Mouse (Mus musculus) forebrain, embryonic 11.5 days (tissue): ENCODE measurements around the gene Neurl4. TPM values are rescaled to one million over a fixed set of nuclear protein-coding genes. Genes with fewer than 3 reads are reported as not detected.

Experiments used
- ATAC-seq: fragments of 200-750 bp; cut with Nextera tagmentation; replicated peaks from 2 replicates; pipeline ENCODE4 v1.8.0; 2017; ENCODE audit warnings: moderate TSS enrichment; ENCODE audit not compliant: low FRiP score
- DNase-seq: peaks from one replicate; pipeline ENCODE4 v3.0.0-alpha.2; 2017; ENCODE audit warnings: low spot score
- H3K27ac ChIP-seq: fragments of 300-500 bp; sonication (generic); 2 replicates; pipeline ENCODE4 v1.5.1; 2014; ENCODE audit warnings: low read depth, low read length
- H3K27me3 ChIP-seq: fragments of 300-500 bp; sonication (generic); 2 replicates; pipeline ENCODE4 v1.6.1; 2014; ENCODE audit warnings: mild to moderate bottlenecking, low read length, mixed read lengths; ENCODE audit not compliant: control insufficient read depth, insufficient read depth
- H3K36me3 ChIP-seq: fragments of 300-500 bp; sonication (generic); 2 replicates; pipeline ENCODE4 v1.6.1; 2014; ENCODE audit warnings: mild to moderate bottlenecking, low read length, moderate library complexity, mixed read lengths; ENCODE audit not compliant: control insufficient read depth, insufficient read depth
- H3K4me1 ChIP-seq: fragments of 300-500 bp; sonication (generic); replicated peaks from 2 replicates; pipeline ENCODE4 v1.6.1; 2014; ENCODE audit warnings: low read length, mixed read lengths; ENCODE audit not compliant: control insufficient read depth, insufficient read depth
- H3K4me2 ChIP-seq: fragments of 300-500 bp; sonication (generic); 2 replicates; pipeline ENCODE4 v1.6.1; 2014; ENCODE audit warnings: low read depth, mild to moderate bottlenecking, low read length, moderate library complexity, mixed read lengths; ENCODE audit not compliant: severe bottlenecking
- H3K4me3 ChIP-seq: fragments of 300-500 bp; sonication (generic); 2 replicates; pipeline ENCODE4 v1.5.1; 2014; ENCODE audit warnings: low read depth, low read length
- H3K9ac ChIP-seq: fragments of 300-500 bp; sonication (generic); 2 replicates; pipeline ENCODE4 v1.6.1; 2014; ENCODE audit warnings: low read length
- H3K9me3 ChIP-seq: fragments of 300-500 bp; sonication (generic); 2 replicates; pipeline ENCODE4 v1.6.1; 2016; ENCODE audit warnings: low read length, mixed read lengths; ENCODE audit not compliant: control insufficient read depth
- WGBS: fragments of 180-500 bp; shearing (Covaris S2); extraction: QIAGEN DNeasy Blood & Tissue Kit; methylation state at CpG from one replicate; pipeline ENCODE4 v1.1.7; 2014; 5-methylcytosine and 5-hydroxymethylcytosine counted together
- polyA plus RNA-seq: library from polyadenylated mRNA; unstranded; fragments of >200 nt; fragmentation: Nextera tagmentation; extraction: Ambion mirVana; gene quantifications from 2 replicates; pipeline ENCODE4 v1.2.1, GENCODE M21; 2014

Neurl4 gene
- polyA plus RNA-seq, 1 experiment from 2014 or later: 23.0 TPM

DNA sequence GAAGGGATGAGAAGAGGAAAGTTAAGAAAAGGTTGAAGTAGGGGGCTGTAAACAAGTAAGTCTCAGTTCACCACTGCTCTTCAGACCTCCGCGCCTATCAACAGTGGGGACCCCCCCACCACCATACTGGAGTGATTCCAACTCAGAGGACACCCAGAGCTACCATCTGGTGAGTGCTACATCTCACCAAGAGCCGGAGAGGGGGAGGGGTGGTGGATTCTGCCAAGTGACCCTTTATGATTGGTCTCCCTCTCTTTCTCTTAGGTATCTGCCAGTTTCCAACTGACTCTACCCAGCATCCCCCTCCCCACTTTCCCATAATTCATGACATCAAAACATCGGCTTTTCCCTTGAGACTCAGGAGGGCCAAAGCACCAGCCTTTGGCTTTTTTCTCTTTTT lies 40.1 kb downstream of the Neurl4 start:
- Histone ChIP-seq H3K36me3 (no peaks in the 10 kb centered on the region), H3K4me1 (peaks cover 8% of the 10 kb centered on the region), H3K27ac (no peak overlapping the region), H3K9ac (no peak overlapping the region), H3K9me3 (no peaks in the 10 kb centered on the region), H3K27me3 (peaks cover 22% of the 10 kb centered on the region), H3K4me3 (no peak overlapping the region), H3K4me2 (no peak overlapping the region)
- WGBS: 85% methylated on average over 4 of the region's 4 CpGs
- ATAC-seq (no peak), DNase-seq (no peak)

DNA sequence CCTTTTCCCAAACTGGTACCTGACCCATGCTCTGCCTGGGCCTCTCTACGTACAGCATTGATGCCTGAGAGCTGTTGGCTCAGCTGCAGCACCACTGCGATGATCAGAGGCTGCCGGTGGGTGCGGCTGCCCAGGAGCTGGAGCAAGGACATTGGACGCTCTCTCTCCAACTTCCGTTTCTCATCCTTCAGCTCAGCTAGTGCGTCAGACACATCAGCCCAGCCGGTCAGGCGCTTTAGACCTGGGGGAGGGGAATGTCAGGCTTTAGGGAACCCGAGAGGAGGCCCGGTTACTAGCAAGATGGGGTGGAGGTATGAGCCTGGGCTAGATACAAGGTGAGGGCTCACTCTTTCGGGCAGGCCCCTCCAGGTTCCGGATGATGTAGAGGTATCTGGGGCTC lies 44.3 kb downstream of the Neurl4 start:
- Histone ChIP-seq H3K4me1 (peaks cover 11% of the 10 kb centered on the region; the same call in 1 of the 2 replicates), H3K9me3 (no peaks in the 10 kb centered on the region), H3K36me3 (no peaks in the 10 kb centered on the region), H3K27me3 (no peaks in the 10 kb centered on the region), H3K9ac (no peak overlapping the region), H3K4me3 (no peak overlapping the region), H3K27ac (no peak overlapping the region), H3K4me2 (no peak overlapping the region)
- DNase-seq (no peak), ATAC-seq (no peak)
- WGBS: 79% methylated on average over 13 of the region's 13 CpGs

DNA sequence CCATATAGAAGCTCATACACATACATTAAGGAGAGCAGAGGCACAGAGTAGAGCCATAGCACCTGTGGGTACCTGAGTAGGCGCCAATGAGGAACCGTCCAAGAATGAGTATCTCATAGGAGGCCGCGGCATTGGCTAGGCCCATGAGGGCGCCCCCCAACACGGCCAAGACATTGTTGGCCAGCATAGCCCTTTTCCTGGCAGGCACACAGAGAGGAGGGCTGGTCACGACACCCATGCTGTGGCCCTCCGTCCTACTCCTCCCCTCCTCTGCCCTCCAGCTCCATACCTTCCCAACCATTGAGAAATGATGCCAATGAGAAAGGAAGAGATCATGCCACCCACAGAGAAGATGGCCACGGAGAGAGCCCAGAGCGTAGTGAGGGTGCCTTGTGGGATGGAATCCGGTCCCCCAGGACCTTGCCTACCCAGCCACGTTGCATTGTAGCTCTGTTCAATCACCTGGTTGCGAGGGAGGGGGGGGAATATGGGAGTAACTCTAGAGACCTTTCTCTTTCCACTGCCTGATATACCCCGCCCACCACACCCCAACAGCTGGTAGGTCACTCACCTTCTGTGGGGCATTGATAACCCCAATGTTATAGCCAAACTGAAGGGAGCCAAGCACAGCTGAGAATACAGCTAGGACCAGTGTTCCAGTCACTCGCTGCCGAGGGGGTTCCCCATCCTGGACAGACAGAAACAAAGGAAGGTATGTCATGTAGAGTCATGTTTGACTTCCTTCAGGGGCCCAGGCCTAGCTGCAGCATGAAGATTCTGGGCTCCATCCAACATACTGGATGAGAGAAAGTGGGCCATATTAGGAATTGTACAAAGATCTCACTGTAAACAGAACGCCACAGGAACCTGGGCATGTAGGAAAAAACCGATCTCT lies 45.4 kb downstream of the Neurl4 start:
- no peak overlapping the region for H3K9ac ChIP-seq
- H3K4me2 ChIP-seq: peak overlapping the region; percentile 71; the same call in 1 of the 2 replicates
- ATAC-seq (no peak), DNase-seq (no peak)
- no peaks in the 10 kb centered on the region for H3K27me3 ChIP-seq
- H3K36me3 ChIP-seq: no peaks in the 10 kb centered on the region
- H3K4me3 ChIP-seq: peak overlapping the region; percentile 50; the same call in 1 of the 2 replicates
- H3K9me3 ChIP-seq: no peaks in the 10 kb centered on the region
- H3K4me1 ChIP-seq: peaks cover 11% of the 10 kb centered on the region; the same call in 1 of the 2 replicates
- 89% methylated on average over 18 of the region's 18 CpGs for WGBS
- H3K27ac ChIP-seq: no peak overlapping the region

- 2% methylated on average over 29 of the region's 29 CpGs for WGBS
- H3K36me3 ChIP-seq: no peaks in the 10 kb centered on the region
- H3K27ac ChIP-seq: peak overlapping the region; percentile 41
- ATAC-seq (peak; percentile 22), DNase-seq (peak; percentile 80)
- peak overlapping the region; percentile 80 for H3K9ac ChIP-seq
- H3K9me3 ChIP-seq: no peaks in the 10 kb centered on the region
- peak overlapping the region; percentile 71 for H3K4me2 ChIP-seq
- peak overlapping the region; percentile 50 for H3K4me3 ChIP-seq
- no peaks in the 10 kb centered on the region for H3K27me3 ChIP-seq
- H3K4me1 ChIP-seq: peaks cover 11% of the 10 kb centered on the region; the same call in 1 of the 2 replicates
Measured at GRCm38 (mm10) chr11:69947337-69948065, 46.6 kb downstream of the Neurl4 start.

- Histone ChIP-seq H3K9ac (peak within 1 kb of the TSS; percentile 80), H3K36me3 (no peaks in the 10 kb centered on the region), H3K9me3 (no peaks in the 10 kb centered on the region), H3K27me3 (no peaks in the 10 kb centered on the region), H3K4me3 (peak within 1 kb of the TSS; percentile 50), H3K27ac (peak within 1 kb of the TSS; percentile 86), H3K4me1 (peaks cover 11% of the 10 kb centered on the region; the same call in 1 of the 2 replicates), H3K4me2 (peak within 1 kb of the TSS; percentile 71)
- ATAC-seq: peak; percentile 96
- peak; percentile 99 for DNase-seq
- WGBS: under 1% methylated on average over 34 of the region's 34 CpGs
Measured at GRCm38 (mm10) chr11:69948066-69948762, 47.3 kb downstream of the Neurl4 start, which contains the start of gene Slc2a4. TSS of gene Slc2a4 (minus strand) at chr11:69948188.

DNA sequence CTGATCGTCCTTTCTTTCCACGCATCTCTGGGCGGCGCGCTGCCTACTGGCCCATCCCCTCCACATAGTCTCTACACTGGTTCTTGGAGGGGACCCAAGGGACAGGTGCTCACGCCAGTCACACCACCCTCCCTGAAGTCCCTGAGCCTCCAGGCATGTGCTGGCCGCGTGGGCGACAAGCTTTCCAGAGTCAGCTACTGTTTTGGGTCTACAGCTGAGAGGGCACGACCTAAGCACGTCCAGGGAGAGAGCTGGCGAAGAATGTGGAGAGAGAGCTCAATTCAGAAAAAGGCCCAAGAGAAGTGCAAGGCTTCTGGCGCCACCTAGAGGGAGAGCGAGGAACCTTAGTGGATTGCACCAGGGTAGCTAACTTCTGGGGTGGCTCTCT lies 47.9 kb downstream of the Neurl4 start:
- Histone ChIP-seq H3K4me1 (peaks cover 11% of the 10 kb centered on the region; the same call in 1 of the 2 replicates), H3K36me3 (no peaks in the 10 kb centered on the region), H3K27ac (peak overlapping the region; percentile 86), H3K9ac (peak overlapping the region; percentile 80), H3K4me2 (peak overlapping the region; percentile 71), H3K9me3 (no peaks in the 10 kb centered on the region), H3K27me3 (no peaks in the 10 kb centered on the region), H3K4me3 (peak overlapping the region; percentile 50)
- peak; percentile 68 for ATAC-seq
- WGBS: under 1% methylated on average over 14 of the region's 14 CpGs
- DNase-seq: peak; percentile 94

DNA sequence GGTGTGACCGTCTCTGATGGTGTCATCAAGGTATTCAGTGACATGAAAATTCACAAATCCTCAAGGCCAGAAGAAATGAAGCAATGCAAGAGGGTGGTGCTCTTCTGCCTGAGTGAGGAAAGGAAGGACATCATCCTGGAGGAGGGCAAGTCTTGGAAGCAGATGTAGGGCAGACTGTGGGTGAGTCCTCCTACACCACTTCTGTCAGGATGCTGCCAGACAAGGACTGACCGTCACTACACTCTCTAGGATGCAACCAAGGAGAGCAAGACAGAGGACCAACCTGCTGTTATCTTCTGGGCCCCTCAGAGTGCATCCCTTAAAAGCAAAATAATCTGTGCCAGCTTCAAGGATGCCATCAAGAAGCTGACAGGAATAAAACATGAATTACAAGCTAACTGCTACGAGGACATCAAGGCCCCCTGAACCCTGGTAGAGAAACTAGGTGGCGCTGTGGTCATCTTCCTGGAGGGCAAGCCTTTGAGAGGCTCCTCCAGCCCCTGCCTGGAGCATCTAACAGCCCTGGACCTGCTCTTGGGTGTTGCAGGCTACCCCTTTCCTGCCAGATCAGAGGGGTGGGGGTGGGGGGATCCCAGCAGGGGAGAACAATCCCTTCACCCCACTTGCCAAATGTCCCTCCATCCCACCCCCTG lies 50.1 kb downstream of the Neurl4 start:
- Histone ChIP-seq H3K27me3 (no peaks in the 10 kb centered on the region), H3K4me2 (no peak overlapping the region), H3K9me3 (no peaks in the 10 kb centered on the region), H3K4me1 (peaks cover 11% of the 10 kb centered on the region; the same call in 1 of the 2 replicates), H3K27ac (no peak overlapping the region), H3K4me3 (no peak overlapping the region), H3K36me3 (no peaks in the 10 kb centered on the region), H3K9ac (no peak overlapping the region)
- WGBS: 44% methylated on average over 4 of the region's 4 CpGs
- DNase-seq (no peak), ATAC-seq (no peak)

GRCm38 (mm10) chr11:69952274-69952673 lies 51.4 kb downstream of the Neurl4 start:
- ATAC-seq (no peak), DNase-seq (no peak)
- H3K27ac ChIP-seq: no peak overlapping the region
- no peaks in the 10 kb centered on the region for H3K36me3 ChIP-seq
- peaks cover 6% of the 10 kb centered on the region; the same call in 1 of the 2 replicates for H3K4me1 ChIP-seq
- no peaks in the 10 kb centered on the region for H3K27me3 ChIP-seq
- 65% methylated on average over 1 of the region's 1 CpGs for whole genome bisulfite sequencing
- no peak overlapping the region for H3K4me2 ChIP-seq
- H3K9me3 ChIP-seq: no peaks in the 10 kb centered on the region
- H3K9ac ChIP-seq: no peak overlapping the region
- no peak overlapping the region for H3K4me3 ChIP-seq
